Mouse (Mus musculus) MEL (cell line): ENCODE measurements around the gene Gjc1.

Experiments
- CTCF ChIP-seq, 3 experiments: IDR thresholded peaks in 2 of 3; conservative IDR thresholded peaks in 1 of 3; 2 replicates each; pipeline ENCODE4 v1.5.1; 2011 to 2012; ENCODE audit warnings: low read length in 3 of 3, low read depth in 2 of 3, mild to moderate bottlenecking in 2 of 3, improper control_type of control experiment in 1 of 3, inconsistent platforms in 1 of 3, mixed read lengths in 1 of 3, moderate library complexity in 1 of 3; ENCODE audit not compliant: control insufficient read depth in 1 of 3, insufficient read depth in 1 of 3, poor library complexity in 1 of 3, severe bottlenecking in 1 of 3
- MAFK ChIP-seq: IDR thresholded peaks from 2 replicates; pipeline ENCODE4 v1.6.1; 2011; ENCODE audit warnings: low read depth, mild to moderate bottlenecking, low read length, improper control_type of control experiment, borderline replicate concordance
- MYB ChIP-seq: IDR thresholded peaks from 2 replicates; pipeline ENCODE4 v1.6.1; 2011; ENCODE audit warnings: mild to moderate bottlenecking, low read depth, low read length, improper control_type of control experiment
- POLR2A ChIP-seq, 2 experiments: IDR thresholded peaks; 2 replicates each; pipeline ENCODE4 v1.6.1; 2011 to 2012; ENCODE audit warnings: low read length in 2 of 2, mild to moderate bottlenecking in 2 of 2, control low read depth in 1 of 2, improper control_type of control experiment in 1 of 2, low read depth in 1 of 2, moderate library complexity in 1 of 2; ENCODE audit not compliant: control insufficient read depth in 1 of 2, insufficient read depth in 1 of 2, poor library complexity in 1 of 2
- SIN3A ChIP-seq: IDR thresholded peaks from 2 replicates; pipeline ENCODE4 v1.6.1; 2012; ENCODE audit warnings: low read length, improper control_type of control experiment, inconsistent platforms
- SMC3 ChIP-seq: IDR thresholded peaks from 2 replicates; pipeline ENCODE4 v1.6.1; 2011; ENCODE audit warnings: low read depth, low read length, improper control_type of control experiment
- TAL1 ChIP-seq: IDR thresholded peaks from 2 replicates; pipeline ENCODE4 v1.6.1; 2012; ENCODE audit warnings: mild to moderate bottlenecking, inconsistent platforms, low read length, moderate library complexity, mixed read lengths
- TBP ChIP-seq: IDR thresholded peaks from 2 replicates; pipeline ENCODE4 v1.8.0; 2011; ENCODE audit warnings: low read depth, low read length, improper control_type of control experiment
- UBTF ChIP-seq: IDR thresholded peaks from 2 replicates; pipeline ENCODE4 v1.6.1; 2012; ENCODE audit warnings: low read depth, mild to moderate bottlenecking, inconsistent platforms, low read length, improper control_type of control experiment, moderate library complexity, borderline replicate concordance; ENCODE audit not compliant: insufficient read depth

- TF ChIP-seq CTCF (IDR thresholded peaks at IDR 0.05 in 2 of 3, conservative IDR thresholded peaks at IDR 0.05 in 1 of 3; ENCODE audit: control insufficient read depth in 1 of 3, insufficient read depth in 1 of 3, low read depth in 2 of 3, low read length in 3 of 3, poor library complexity in 1 of 3, severe bottlenecking in 1 of 3) (no peak), MAFK (no peak), TBP (no peak), TAL1 (no peak), POLR2A (IDR thresholded peaks at IDR 0.05; ENCODE audit: control insufficient read depth in 1 of 2, insufficient read depth in 1 of 2, low read depth in 1 of 2, low read length in 2 of 2, poor library complexity in 1 of 2) (no peak), UBTF (no peak), MYB (no peak), SIN3A (no peak), SMC3 (no peak)
Measured at GRCm38 (mm10) chr11:102826476-102826875, 7.0 kb upstream of the Gjc1 start.
